Mouse (Mus musculus) embryonic fibroblast, embryonic 13.5 days (primary cell): Measurements from ENCODE around the gene Stard13. TPM values are rescaled to one million over a fixed set of nuclear protein-coding genes. Genes with fewer than 3 reads are reported as not detected.

Experiments
- H3K27ac ChIP-seq: 2 replicates; pipeline ENCODE4 v1.5.1; 2012; ENCODE audit warnings: low read length, control low read depth, inconsistent platforms; ENCODE audit not compliant: insufficient read depth
- H3K4me1 ChIP-seq: 2 replicates; pipeline ENCODE4 v1.6.1; 2011; ENCODE audit warnings: low read length; ENCODE audit not compliant: control insufficient read depth, insufficient read depth
- H3K4me3 ChIP-seq: 2 replicates; pipeline ENCODE4 v1.5.1; 2011; ENCODE audit warnings: mild to moderate bottlenecking, control low read depth, low read length; ENCODE audit not compliant: insufficient read depth
- CTCF ChIP-seq: IDR thresholded peaks from 2 replicates; pipeline ENCODE4 v1.5.1; 2011; ENCODE audit warnings: mild to moderate bottlenecking, control low read depth, low read length, moderate library complexity, borderline replicate concordance; ENCODE audit not compliant: insufficient read depth
- POLR2A ChIP-seq: IDR thresholded peaks from 2 replicates; pipeline ENCODE4 v1.6.1; 2011; ENCODE audit warnings: low read depth, mild to moderate bottlenecking, control low read depth, low read length, moderate library complexity
- polyA plus RNA-seq: library from polyadenylated mRNA; stranded (reverse); fragments of >200 nt; gene quantifications from 2 replicates; pipeline ENCODE4 v1.2.4, GENCODE M21; 2011; ENCODE audit warnings: low read depth; ENCODE audit not compliant: missing spikeins, insufficient read length

Stard13 gene
- polyA plus RNA-seq, 1 experiment = 19.1 TPM

DNA sequence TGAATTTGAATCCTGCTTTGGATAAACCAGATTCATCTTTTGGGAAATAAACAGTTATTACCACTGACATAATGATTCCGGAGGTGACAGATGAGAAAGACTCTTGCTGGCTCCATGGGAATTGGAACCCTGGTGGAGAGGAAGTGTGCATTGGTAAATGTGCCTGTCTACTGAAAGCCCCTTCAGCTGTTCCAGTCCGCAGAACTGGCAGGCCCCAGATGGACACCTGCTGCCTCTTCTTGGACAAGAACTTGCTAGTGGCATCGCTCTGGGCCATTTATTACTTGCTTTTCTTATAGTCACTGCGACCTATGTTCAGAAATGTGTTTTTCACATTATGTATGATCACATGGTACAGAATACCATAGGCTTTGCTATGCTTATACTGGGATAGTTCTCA lies 3.2 kb downstream of the Stard13 start:
- TF ChIP-seq CTCF (no peak), POLR2A (no peak)
- Histone ChIP-seq H3K4me3 (no peak overlapping the region), H3K4me1 (no peaks in the 10 kb centered on the region; the same call in none of the 2 replicates)

DNA sequence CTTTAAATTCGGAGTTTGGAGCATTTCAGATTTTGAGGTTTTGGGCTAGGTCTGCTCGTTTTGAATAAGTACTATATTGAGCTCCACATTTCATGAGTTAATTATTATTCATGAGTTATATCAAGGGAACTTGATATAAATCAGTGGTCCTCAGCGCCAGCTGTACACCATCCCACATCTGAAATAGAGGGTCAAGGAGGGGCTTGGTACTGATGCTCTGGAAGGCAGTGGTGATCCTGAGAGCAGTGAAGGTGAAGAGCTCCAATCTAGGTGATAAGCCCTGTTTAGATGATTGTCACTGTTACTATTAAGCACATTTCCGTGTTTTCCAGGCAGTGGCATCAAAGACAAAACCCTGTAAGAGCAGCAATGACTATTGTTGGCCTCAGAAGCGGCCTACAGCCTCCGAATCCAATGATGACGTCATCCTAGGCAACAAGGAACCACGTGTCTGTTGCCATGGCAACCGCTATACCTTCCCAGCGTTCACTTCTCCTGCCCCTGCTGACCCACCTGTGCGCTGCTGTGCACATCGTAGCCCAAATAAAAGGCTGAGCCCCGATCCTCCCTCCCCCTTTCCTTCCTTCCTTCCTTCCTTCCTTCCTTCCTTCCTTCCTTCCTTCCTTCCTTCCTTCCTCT lies 5.2 kb downstream of the Stard13 start:
- no peak for TF ChIP-seq CTCF
- TF ChIP-seq POLR2A = no peak
- Histone ChIP-seq H3K27ac (no peak overlapping the region), H3K4me3 (no peak overlapping the region), H3K4me1 (no peaks in the 10 kb centered on the region; the same call in none of the 2 replicates)

More for the DNA sequence above, 3.2 kb downstream of the Stard13 start:
- H3K27ac ChIP-seq = no peak overlapping the region

- TF ChIP-seq POLR2A = no peak
- no peak for TF ChIP-seq CTCF
- Histone ChIP-seq H3K27ac (no peak overlapping the region), H3K4me3 (no peak overlapping the region), H3K4me1 (no peaks in the 10 kb centered on the region)
Measured at GRCm38 (mm10) chr5:151223696-151224366, 9.8 kb downstream of the Stard13 start.

DNA sequence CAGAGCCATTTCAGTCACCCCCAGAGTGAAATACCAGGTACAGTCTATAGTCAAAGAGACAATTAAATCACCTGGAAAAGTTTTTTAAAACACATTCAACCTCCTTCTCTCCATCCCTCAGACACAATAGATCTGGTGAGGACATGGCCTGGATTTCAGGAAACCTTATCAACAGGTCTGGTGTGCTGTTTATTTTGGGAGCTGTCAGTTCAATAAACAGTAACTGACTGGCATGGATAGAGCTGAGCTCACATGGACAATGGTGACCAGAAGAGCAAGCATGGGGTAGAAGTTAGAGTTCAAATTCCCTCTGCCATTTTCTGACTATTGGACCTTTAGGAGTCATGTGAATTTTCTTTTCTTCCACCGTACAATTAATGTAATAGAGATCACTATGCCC lies 10.8 kb downstream of the Stard13 start:
- TF ChIP-seq CTCF (no peak), POLR2A (no peak)
- Histone ChIP-seq H3K4me3 (no peak overlapping the region), H3K4me1 (no peaks in the 10 kb centered on the region), H3K27ac (no peak overlapping the region)

DNA sequence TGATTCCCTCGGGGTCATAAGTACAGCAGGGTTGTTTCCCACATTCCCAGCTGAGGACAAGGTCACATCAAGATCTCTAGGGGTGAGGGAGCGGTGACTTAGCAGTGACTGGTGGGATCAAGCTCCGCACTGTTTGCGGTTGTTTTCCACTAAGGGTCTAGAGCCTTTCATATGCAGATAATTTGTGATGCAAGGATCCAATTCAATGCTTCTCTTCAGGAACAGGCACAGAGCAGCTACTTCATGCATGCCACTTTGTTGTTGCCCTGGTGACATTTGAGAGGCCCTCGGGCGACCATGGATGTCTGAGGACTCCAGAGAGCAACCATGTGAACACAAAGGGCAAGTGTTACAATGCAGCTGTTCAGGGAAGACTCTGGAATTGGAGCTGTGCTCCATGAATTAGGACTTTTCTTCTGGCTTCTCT lies 14.9 kb downstream of the Stard13 start:
- Histone ChIP-seq H3K27ac (no peak overlapping the region), H3K4me1 (no peaks in the 10 kb centered on the region), H3K4me3 (no peak overlapping the region)
- TF ChIP-seq CTCF = no peak
- TF ChIP-seq POLR2A = no peak

DNA sequence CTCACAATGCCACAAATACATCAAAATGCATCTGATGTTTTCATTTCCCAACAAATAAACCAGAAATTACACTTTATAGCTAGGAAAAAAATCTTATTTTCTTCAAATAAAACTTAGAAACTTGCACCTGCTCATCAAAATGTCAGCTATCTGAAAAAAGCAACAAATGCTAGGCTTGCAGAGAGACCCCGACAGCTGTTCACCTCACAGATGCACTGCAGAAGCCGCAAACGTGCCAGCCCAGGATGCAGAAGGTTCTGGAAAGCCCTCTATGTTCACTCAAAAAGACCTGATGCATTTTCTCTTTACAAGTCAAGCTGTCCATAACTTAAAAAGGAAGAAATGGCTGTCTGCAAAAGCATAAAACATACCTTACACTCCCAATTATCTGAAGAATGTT lies 20.5 kb downstream of the Stard13 start:
- no peak overlapping the region for H3K4me3 ChIP-seq
- H3K4me1 ChIP-seq = no peaks in the 10 kb centered on the region
- TF ChIP-seq CTCF (no peak), POLR2A (no peak)
- no peak overlapping the region for H3K27ac ChIP-seq

- TF ChIP-seq CTCF (no peak), POLR2A (no peak)
- no peak overlapping the region for H3K4me3 ChIP-seq
- no peak overlapping the region for H3K27ac ChIP-seq
- H3K4me1 ChIP-seq = no peaks in the 10 kb centered on the region
Measured at GRCm38 (mm10) chr5:151210869-151211268, 22.8 kb downstream of the Stard13 start.

- Histone ChIP-seq H3K4me1 (no peaks in the 10 kb centered on the region), H3K27ac (no peak overlapping the region), H3K4me3 (no peak overlapping the region)
- no peak for TF ChIP-seq POLR2A
- TF ChIP-seq CTCF = no peak
Measured at GRCm38 (mm10) chr5:151210060-151210459, 23.6 kb downstream of the Stard13 start.

- Histone ChIP-seq H3K4me1 (peaks cover 3% of the 10 kb centered on the region), H3K4me3 (no peak overlapping the region), H3K27ac (no peak overlapping the region)
- TF ChIP-seq POLR2A = no peak
- TF ChIP-seq CTCF = no peak
Measured at GRCm38 (mm10) chr5:151205017-151205416, 28.6 kb downstream of the Stard13 start.

DNA sequence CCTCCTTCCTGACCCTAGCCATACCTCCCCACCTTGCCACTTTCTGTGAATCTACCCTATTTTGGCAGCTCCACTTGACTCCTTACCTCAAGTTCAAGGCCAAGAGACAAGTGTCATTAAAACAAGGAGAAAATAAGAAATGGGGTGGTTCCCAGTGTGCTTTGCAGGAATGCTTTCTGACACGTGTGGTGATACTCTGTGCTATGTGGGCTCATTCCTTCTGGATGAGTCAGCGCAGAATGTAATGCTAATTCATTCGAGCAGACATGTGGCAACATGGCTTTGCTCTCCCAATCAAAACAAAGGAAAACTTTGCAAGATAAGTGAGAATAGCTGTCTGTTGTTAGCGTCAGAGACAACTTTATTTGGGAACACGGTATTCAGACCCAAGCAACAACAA lies 30.7 kb downstream of the Stard13 start:
- Histone ChIP-seq H3K27ac (peak overlapping the region; percentile 49; the same call in 1 of the 2 replicates), H3K4me1 (peaks cover 3% of the 10 kb centered on the region), H3K4me3 (no peak overlapping the region)
- TF ChIP-seq POLR2A (no peak; the same call in 1 of the 2 replicates), CTCF (no peak)
